Mouse (Mus musculus) thymus, postnatal 14 days (tissue): ENCODE measurements around the gene Carm1.
A peak's percentile ranks its signal among the peaks of the same experiment; 100 is the strongest.
"Not testable (repeated sequence)": the region's sequence is repeated elsewhere in the genome, so short reads cannot be mapped to it uniquely, and the experiment has no call there.

Source experiments
- DNase-seq: peaks from one replicate; pipeline ENCODE4 v3.0.0; 2021

The Carm1 gene

GRCm38 (mm10) chr9:21539981-21540753, 6.5 kb upstream of the Carm1 start:
- no peak for DNase-seq

GRCm38 (mm10) chr9:21542001-21542400, 4.7 kb upstream of the Carm1 start:
- not testable (repeated sequence) for DNase-seq

- DNase-seq, result peak; percentile 18
Measured at GRCm38 (mm10) chr9:21545351-21545915, 1.3 kb upstream of the Carm1 start.

GRCm38 (mm10) chr9:21545916-21546788, 542 bp upstream of the Carm1 start:
- peak; percentile 100 for DNase-seq

GRCm38 (mm10) chr9:21547075-21547941, 614 bp downstream of the Carm1 start:
- peak; percentile 66 for DNase-seq

- no peak for DNase-seq
Measured at GRCm38 (mm10) chr9:21551049-21551448, 4.4 kb downstream of the Carm1 start.

GRCm38 (mm10) chr9:21553607-21554273, 7.0 kb downstream of the Carm1 start:
- no peak for DNase-seq

- DNase-seq, result no peak
Measured at GRCm38 (mm10) chr9:21555198-21555742, 8.6 kb downstream of the Carm1 start.

GRCm38 (mm10) chr9:21556996-21557395, 10.3 kb downstream of the Carm1 start:
- DNase-seq, result no peak

- DNase-seq, result no peak
Measured at GRCm38 (mm10) chr9:21557556-21557955, 10.9 kb downstream of the Carm1 start.

GRCm38 (mm10) chr9:21558366-21558765, 11.7 kb downstream of the Carm1 start:
- DNase-seq, result no peak

GRCm38 (mm10) chr9:21559151-21559550, 12.5 kb downstream of the Carm1 start:
- no peak for DNase-seq

GRCm38 (mm10) chr9:21564420-21564819, 17.7 kb downstream of the Carm1 start:
- no peak for DNase-seq

- no peak for DNase-seq
Measured at GRCm38 (mm10) chr9:21565004-21565586, 18.4 kb downstream of the Carm1 start.

GRCm38 (mm10) chr9:21566538-21566937, 19.8 kb downstream of the Carm1 start:
- DNase-seq, result no peak

GRCm38 (mm10) chr9:21567051-21567450, 20.4 kb downstream of the Carm1 start:
- DNase-seq, result no peak

GRCm38 (mm10) chr9:21568657-21569255, 22.1 kb downstream of the Carm1 start:
- DNase-seq, result no peak

GRCm38 (mm10) chr9:21574012-21574801, 27.5 kb downstream of the Carm1 start:
- no peak for DNase-seq

- DNase-seq, result no peak
Measured at GRCm38 (mm10) chr9:21575253-21575652, 28.6 kb downstream of the Carm1 start.

- no peak for DNase-seq
Measured at GRCm38 (mm10) chr9:21576286-21576685, 29.6 kb downstream of the Carm1 start.
